Mouse (Mus musculus): ENCODE results near the gene St3gal3. TPM values are rescaled to one million over a fixed set of nuclear protein-coding genes. Genes with fewer than 3 reads are reported as not detected.
A peak's percentile ranks its signal among the peaks of the same experiment; 100 is the strongest.

St3gal3 gene
- total RNA-seq, 4 experiments from 2014 or later: 61.5 to 67.5 (median 67.2) TPM

GRCm38 (mm10) chr4:118022406-118022805, 112.3 kb downstream of the St3gal3 start:
- no peak for DNase-seq (ENCODE audit: low spot score)

GRCm38 (mm10) chr4:118019640-118020039, 115.1 kb downstream of the St3gal3 start:
- no peak for DNase-seq (ENCODE audit: low spot score)

- DNase-seq (ENCODE audit: low spot score): no peak
Observed at GRCm38 (mm10) chr4:118019218-118019617, 115.5 kb downstream of the St3gal3 start.

- DNase-seq (ENCODE audit: low spot score): no peak
Observed at GRCm38 (mm10) chr4:118017021-118017805, 117.5 kb downstream of the St3gal3 start.

GRCm38 (mm10) chr4:118016323-118016911, 118.3 kb downstream of the St3gal3 start:
- DNase-seq (ENCODE audit: low spot score): no peak

- DNase-seq (ENCODE audit: low spot score): no peak
Observed at GRCm38 (mm10) chr4:118015636-118016035, 119.1 kb downstream of the St3gal3 start.

- no peak for DNase-seq (ENCODE audit: low spot score)
Observed at GRCm38 (mm10) chr4:118015126-118015525, 119.6 kb downstream of the St3gal3 start.

- no peak for DNase-seq (ENCODE audit: low spot score)
Observed at GRCm38 (mm10) chr4:118010661-118011173, 124.0 kb downstream of the St3gal3 start.

GRCm38 (mm10) chr4:118008433-118009033, 126.2 kb downstream of the St3gal3 start:
- DNase-seq (ENCODE audit: low spot score): no peak

- no peak for DNase-seq (ENCODE audit: low spot score)
Observed at GRCm38 (mm10) chr4:118001355-118001754, 133.4 kb downstream of the St3gal3 start.

GRCm38 (mm10) chr4:118000605-118001208, 134.0 kb downstream of the St3gal3 start:
- no peak for DNase-seq (ENCODE audit: low spot score)

- no peak for DNase-seq (ENCODE audit: low spot score)
Observed at GRCm38 (mm10) chr4:117999951-118000350, 134.8 kb downstream of the St3gal3 start.

GRCm38 (mm10) chr4:117997381-117998269, 137.1 kb downstream of the St3gal3 start:
- peak; percentile 29 for DNase-seq (ENCODE audit: low spot score)

- no peak for DNase-seq (ENCODE audit: low spot score)
Observed at GRCm38 (mm10) chr4:117996701-117997100, 138.0 kb downstream of the St3gal3 start.

GRCm38 (mm10) chr4:117995461-117995860, 139.3 kb downstream of the St3gal3 start:
- DNase-seq (ENCODE audit: low spot score): no peak

- no peak for DNase-seq (ENCODE audit: low spot score)
Observed at GRCm38 (mm10) chr4:117993421-117993820, 141.3 kb downstream of the St3gal3 start.

- no peak for DNase-seq (ENCODE audit: low spot score)
Observed at GRCm38 (mm10) chr4:117992872-117993271, 141.8 kb downstream of the St3gal3 start.

GRCm38 (mm10) chr4:117992036-117992435, 142.7 kb downstream of the St3gal3 start:
- DNase-seq (ENCODE audit: low spot score): no peak

- DNase-seq (ENCODE audit: low spot score): no peak
Observed at GRCm38 (mm10) chr4:117991055-117991627, 143.6 kb downstream of the St3gal3 start.

- DNase-seq (ENCODE audit: low spot score): no peak
Observed at GRCm38 (mm10) chr4:117990571-117990970, 144.1 kb downstream of the St3gal3 start.

GRCm38 (mm10) chr4:117989801-117990200, 144.9 kb downstream of the St3gal3 start:
- no peak for DNase-seq (ENCODE audit: low spot score)

All from heart, adult 8-10 months (tissue).